Mouse (Mus musculus) hindbrain, embryonic 14.5 days (tissue): ENCODE measurements at regions not wholly inside any gene's neighbourhood (a gene's known extent, or its start where the extent isn't known, plus 50 kb on each side); places are given as distances from the start of the nearest gene placed in this dataset.
A peak's percentile ranks its signal among the peaks of the same experiment; 100 is the strongest.

Experiments used
- ATAC-seq: fragments of 200-750 bp; cut with Nextera tagmentation; 2 replicates; pipeline ENCODE4 v1.8.0; 2017; ENCODE audit warnings: moderate number of reproducible peaks, mild to moderate bottlenecking, moderate TSS enrichment, moderate library complexity; ENCODE audit not compliant: low FRiP score
- DNase-seq: peaks from one replicate; pipeline ENCODE4 v3.0.0-alpha.2; 2015; ENCODE audit warnings: low spot score
- H3K27ac ChIP-seq: fragments of 300-500 bp; sonication (generic); 2 replicates; pipeline ENCODE4 v1.5.1; 2014; ENCODE audit warnings: mild to moderate bottlenecking, moderate library complexity
- H3K27me3 ChIP-seq: fragments of 300-500 bp; sonication (generic); 2 replicates; pipeline ENCODE4 v1.6.1; 2014; ENCODE audit warnings: mild to moderate bottlenecking, low read length, mixed read lengths; ENCODE audit not compliant: control insufficient read depth, insufficient read depth
- H3K36me3 ChIP-seq: fragments of 300-500 bp; sonication (generic); replicated peaks from 2 replicates; pipeline ENCODE4 v1.6.1; 2014; ENCODE audit not compliant: control insufficient read depth, insufficient read depth
- H3K4me1 ChIP-seq: fragments of 300-500 bp; sonication (generic); replicated peaks from 2 replicates; pipeline ENCODE4 v1.6.1; 2014; ENCODE audit warnings: antibody characterized with exemption, low read length, mixed read lengths; ENCODE audit not compliant: control insufficient read depth, insufficient read depth
- H3K4me2 ChIP-seq: fragments of 300-500 bp; sonication (generic); replicated peaks from 2 replicates; pipeline ENCODE4 v1.6.1; 2014; ENCODE audit warnings: mild to moderate bottlenecking, moderate library complexity
- H3K4me3 ChIP-seq: fragments of 300-500 bp; sonication (generic); replicated peaks from 2 replicates; pipeline ENCODE4 v1.5.1; 2014; ENCODE audit warnings: mild to moderate bottlenecking, low read length
- H3K9ac ChIP-seq: fragments of 300-500 bp; sonication (generic); 2 replicates; pipeline ENCODE4 v1.6.1; 2014
- H3K9me3 ChIP-seq: fragments of 300-500 bp; sonication (generic); 2 replicates; pipeline ENCODE4 v1.6.1; 2016; ENCODE audit warnings: low read length; ENCODE audit not compliant: control insufficient read depth
- WGBS: fragments of 180-500 bp; shearing (Covaris S2); extraction: QIAGEN DNeasy Blood & Tissue Kit; methylation state at CpG from one replicate; pipeline ENCODE4 v1.1.7; 2014; 5-methylcytosine and 5-hydroxymethylcytosine counted together

- no peaks in the 10 kb centered on the region for H3K27me3 ChIP-seq
- H3K4me3 ChIP-seq = no peak overlapping the region
- DNase-seq = no peak
- H3K4me2 ChIP-seq = no peak overlapping the region
- 82% methylated on average over 1 of the region's 1 CpGs for WGBS
- no peaks in the 10 kb centered on the region for H3K9me3 ChIP-seq
- no peaks in the 10 kb centered on the region for H3K36me3 ChIP-seq
- H3K4me1 ChIP-seq = no peaks in the 10 kb centered on the region
- no peak for ATAC-seq
- H3K27ac ChIP-seq = no peak overlapping the region
- H3K9ac ChIP-seq = no peak overlapping the region
These were observed 99.8 kb downstream of the Lrrn1 start for GRCm38 (mm10) chr6:107629376-107629775.

GRCm38 (mm10) chr6:107645751-107646150 is 116.2 kb downstream of the Lrrn1 start:
- WGBS = 66% methylated on average over 2 of the region's 2 CpGs
- Histone ChIP-seq H3K4me1 (no peaks in the 10 kb centered on the region), H3K4me3 (no peak overlapping the region), H3K9me3 (no peaks in the 10 kb centered on the region), H3K27me3 (no peaks in the 10 kb centered on the region), H3K9ac (no peak overlapping the region), H3K36me3 (no peaks in the 10 kb centered on the region), H3K4me2 (no peak overlapping the region), H3K27ac (no peak overlapping the region)
- ATAC-seq (no peak), DNase-seq (no peak)

- no peaks in the 10 kb centered on the region for H3K27me3 ChIP-seq
- no peak overlapping the region for H3K4me2 ChIP-seq
- ATAC-seq = no peak
- H3K9ac ChIP-seq = no peak overlapping the region
- no peaks in the 10 kb centered on the region for H3K4me1 ChIP-seq
- no peak overlapping the region for H3K27ac ChIP-seq
- H3K36me3 ChIP-seq = no peaks in the 10 kb centered on the region
- H3K4me3 ChIP-seq = no peak overlapping the region
- H3K9me3 ChIP-seq = no peaks in the 10 kb centered on the region
- DNase-seq = no peak
These were observed 124.4 kb downstream of the Lrrn1 start for GRCm38 (mm10) chr6:107653840-107654523.

GRCm38 (mm10) chr6:107657805-107658204 is 128.2 kb downstream of the Lrrn1 start:
- H3K4me1 ChIP-seq = no peaks in the 10 kb centered on the region
- DNase-seq = no peak
- no peak overlapping the region for H3K9ac ChIP-seq
- no peaks in the 10 kb centered on the region for H3K9me3 ChIP-seq
- no peaks in the 10 kb centered on the region for H3K27me3 ChIP-seq
- H3K27ac ChIP-seq = no peak overlapping the region
- H3K36me3 ChIP-seq = no peaks in the 10 kb centered on the region
- no peak overlapping the region for H3K4me3 ChIP-seq
- WGBS = 93% methylated on average over 2 of the region's 2 CpGs
- no peak for ATAC-seq
- H3K4me2 ChIP-seq = no peak overlapping the region

GRCm38 (mm10) chr6:107661009-107661764 is 131.6 kb downstream of the Lrrn1 start:
- 74% methylated on average over 5 of the region's 5 CpGs for WGBS
- DNase-seq (peak; percentile 18), ATAC-seq (no peak)
- Histone ChIP-seq H3K27ac (no peak overlapping the region), H3K4me3 (no peak overlapping the region), H3K9ac (no peak overlapping the region), H3K36me3 (no peaks in the 10 kb centered on the region), H3K27me3 (no peaks in the 10 kb centered on the region), H3K4me2 (no peak overlapping the region), H3K4me1 (no peaks in the 10 kb centered on the region), H3K9me3 (no peaks in the 10 kb centered on the region)

GRCm38 (mm10) chr6:107699298-107699697 is 169.7 kb downstream of the Lrrn1 start:
- no peak overlapping the region for H3K9ac ChIP-seq
- no peak overlapping the region for H3K4me2 ChIP-seq
- H3K4me1 ChIP-seq = no peaks in the 10 kb centered on the region
- H3K36me3 ChIP-seq = no peaks in the 10 kb centered on the region
- no peaks in the 10 kb centered on the region for H3K27me3 ChIP-seq
- H3K9me3 ChIP-seq = no peaks in the 10 kb centered on the region
- ATAC-seq (no peak), DNase-seq (no peak)
- H3K4me3 ChIP-seq = no peak overlapping the region
- no peak overlapping the region for H3K27ac ChIP-seq
- WGBS = 90% methylated on average over 4 of the region's 4 CpGs

GRCm38 (mm10) chr6:107708185-107708584 is 178.6 kb downstream of the Lrrn1 start:
- no peak overlapping the region for H3K4me2 ChIP-seq
- WGBS = 78% methylated on average over 2 of the region's 2 CpGs
- no peaks in the 10 kb centered on the region for H3K36me3 ChIP-seq
- DNase-seq (no peak), ATAC-seq (no peak)
- no peak overlapping the region for H3K4me3 ChIP-seq
- no peaks in the 10 kb centered on the region for H3K9me3 ChIP-seq
- H3K27ac ChIP-seq = no peak overlapping the region
- H3K4me1 ChIP-seq = peaks cover 14% of the 10 kb centered on the region; the same call in 1 of the 2 replicates
- H3K27me3 ChIP-seq = no peaks in the 10 kb centered on the region
- no peak overlapping the region for H3K9ac ChIP-seq

- ATAC-seq (no peak), DNase-seq (no peak)
- H3K9me3 ChIP-seq = no peaks in the 10 kb centered on the region
- H3K4me2 ChIP-seq = no peak overlapping the region
- H3K27ac ChIP-seq = no peak overlapping the region
- 81% methylated on average over 1 of the region's 1 CpGs for WGBS
- no peaks in the 10 kb centered on the region for H3K27me3 ChIP-seq
- no peaks in the 10 kb centered on the region for H3K36me3 ChIP-seq
- no peak overlapping the region for H3K4me3 ChIP-seq
- no peak overlapping the region for H3K9ac ChIP-seq
- H3K4me1 ChIP-seq = peaks cover 14% of the 10 kb centered on the region; the same call in 1 of the 2 replicates
These were observed 179.0 kb downstream of the Lrrn1 start for GRCm38 (mm10) chr6:107708608-107709007.

- Histone ChIP-seq H3K27ac (no peak overlapping the region), H3K36me3 (no peaks in the 10 kb centered on the region), H3K9ac (no peak overlapping the region), H3K4me3 (no peak overlapping the region), H3K27me3 (no peaks in the 10 kb centered on the region), H3K9me3 (no peaks in the 10 kb centered on the region), H3K4me1 (peaks cover 14% of the 10 kb centered on the region; the same call in 1 of the 2 replicates), H3K4me2 (no peak overlapping the region)
- WGBS = 75% methylated on average over 5 of the region's 5 CpGs
- DNase-seq (no peak), ATAC-seq (no peak)
These were observed 180.8 kb downstream of the Lrrn1 start for GRCm38 (mm10) chr6:107710360-107710759.
